Mouse (Mus musculus) forebrain, postnatal 0 days (tissue): ENCODE data around the gene AL731706.1. TPM values are rescaled to one million over a fixed set of nuclear protein-coding genes. Genes with fewer than 3 reads are reported as not detected.
A peak's percentile ranks its signal among the peaks of the same experiment; 100 is the strongest.

Experiments used
- ATAC-seq: fragments of 200-750 bp; cut with Nextera tagmentation; 2 replicates; pipeline ENCODE4 v1.8.0; 2017; ENCODE audit warnings: mild to moderate bottlenecking, moderate library complexity
- DNase-seq: peaks from one replicate; pipeline ENCODE4 v3.0.0-alpha.2; 2015
- H3K27ac ChIP-seq: fragments of 300-500 bp; sonication (generic); 2 replicates; pipeline ENCODE4 v1.5.1; 2014; ENCODE audit warnings: low read depth, mild to moderate bottlenecking, antibody characterized with exemption, low read length, moderate library complexity, mixed read lengths
- H3K27me3 ChIP-seq: fragments of 300-500 bp; sonication (generic); 2 replicates; pipeline ENCODE4 v1.6.1; 2014; ENCODE audit warnings: mild to moderate bottlenecking, low read length, mixed read lengths; ENCODE audit not compliant: insufficient read depth
- H3K36me3 ChIP-seq: fragments of 300-500 bp; sonication (generic); 2 replicates; pipeline ENCODE4 v1.6.1; 2014; ENCODE audit warnings: mild to moderate bottlenecking, moderate library complexity; ENCODE audit not compliant: insufficient read depth
- H3K4me1 ChIP-seq: fragments of 300-500 bp; sonication (generic); 2 replicates; pipeline ENCODE4 v1.6.1; 2014; ENCODE audit warnings: antibody characterized with exemption; ENCODE audit not compliant: insufficient read depth
- H3K4me2 ChIP-seq: fragments of 300-500 bp; sonication (generic); 2 replicates; pipeline ENCODE4 v1.6.1; 2014; ENCODE audit warnings: low read depth, mild to moderate bottlenecking, moderate library complexity
- H3K4me3 ChIP-seq: fragments of 300-500 bp; sonication (generic); 2 replicates; pipeline ENCODE4 v1.5.1; 2014; ENCODE audit warnings: low read depth, low read length, mixed read lengths
- H3K9ac ChIP-seq: fragments of 300-500 bp; sonication (generic); 2 replicates; pipeline ENCODE4 v1.6.1; 2014; ENCODE audit warnings: mild to moderate bottlenecking
- H3K9me3 ChIP-seq: fragments of 300-500 bp; sonication (generic); 2 replicates; pipeline ENCODE4 v1.6.1; 2016; ENCODE audit warnings: low read length
- CTCF ChIP-seq: sonication (generic); IDR thresholded peaks from 2 replicates; pipeline ENCODE4 v1.5.1; 2016; ENCODE audit warnings: antibody characterized with exemption, control low read depth, low read depth
- WGBS: fragments of 180-500 bp; shearing (Covaris S2); extraction: QIAGEN DNeasy Blood & Tissue Kit; methylation state at CpG from one replicate; pipeline ENCODE4 v1.1.7; 2014; 5-methylcytosine and 5-hydroxymethylcytosine counted together
- polyA plus RNA-seq: library from polyadenylated mRNA; unstranded; fragments of >200 nt; fragmentation: Nextera tagmentation; extraction: Ambion mirVana; gene quantifications from 2 replicates; pipeline ENCODE4 v1.2.1, GENCODE M21; 2015
- total RNA-seq: library from RNA; depleted of rRNA; stranded (reverse); fragments of >200 nt; gene quantifications from 2 replicates; pipeline ENCODE4 v1.2.3, GENCODE M21; 2014; rRNA removed

AL731706.1 gene
- 4.0 and 12.3 TPM in 2 replicates for total RNA-seq
- polyA plus RNA-seq = 17.6 and 19.3 TPM in 2 replicates

DNA sequence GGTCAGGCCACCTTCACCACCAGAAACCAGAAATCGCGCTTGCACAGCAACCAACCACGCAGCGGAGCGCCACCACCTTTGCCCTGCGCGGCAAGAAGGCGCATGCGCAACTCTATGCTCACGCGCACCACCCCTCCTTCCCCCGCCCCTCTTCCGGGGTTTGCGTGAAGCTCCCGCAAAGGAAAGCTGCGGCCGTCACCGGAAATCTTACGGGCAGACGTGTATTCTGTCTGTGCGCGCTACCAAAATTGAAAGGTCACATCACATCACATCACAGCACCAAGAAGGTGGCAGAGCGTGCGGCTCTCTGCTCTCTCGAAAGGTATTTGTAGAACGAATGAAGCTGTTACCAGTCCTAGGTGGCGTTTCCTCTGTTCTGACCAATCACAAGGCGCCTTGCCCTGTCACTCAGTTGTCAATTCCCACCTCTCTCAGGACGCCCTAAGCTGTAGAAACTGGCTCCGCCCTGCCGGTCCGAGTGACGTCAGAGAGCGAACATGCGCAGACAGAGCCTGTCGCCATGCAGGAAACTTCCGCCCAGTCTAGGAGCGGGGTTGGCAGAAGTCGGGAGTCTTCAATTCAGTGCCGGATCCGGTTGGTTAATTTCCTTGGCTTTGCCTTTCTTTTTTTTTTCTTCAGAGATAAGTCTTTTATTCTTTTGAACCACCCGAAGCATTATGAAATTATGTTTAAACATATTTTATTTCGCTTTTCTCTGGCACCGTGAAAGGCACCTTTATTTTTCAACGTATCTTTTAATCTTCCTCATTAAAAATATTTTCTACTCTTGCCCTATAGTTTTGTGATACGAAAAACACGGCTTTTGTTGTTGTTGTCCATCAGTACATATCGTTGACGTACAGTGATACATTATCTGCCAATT, at the start of gene AL731706.1, which contains the start of the genes Slx4ip and Mkks:
AL731706.1 (minus strand) TSS at position 322 of the 883 bp plus-strand sequence.
Slx4ip (plus strand) TSS at position 151 of the 883 bp plus-strand sequence.
Mkks (minus strand) TSS at position 322 of the 883 bp plus-strand sequence.
- H3K4me2 ChIP-seq = peak within 1 kb of the TSS; percentile 48
- peak within 1 kb of the TSS; percentile 77 for H3K4me3 ChIP-seq
- H3K9me3 ChIP-seq = no peaks in the 10 kb centered on the region
- 1% methylated on average over 49 of the region's 49 CpGs for WGBS
- peak; percentile 97 for ATAC-seq
- peaks cover 7% of the 10 kb centered on the region for H3K4me1 ChIP-seq
- peak; percentile 46 for TF ChIP-seq CTCF
- no peaks in the 10 kb centered on the region for H3K36me3 ChIP-seq
- peak; percentile 100 for DNase-seq
- no peaks in the 10 kb centered on the region for H3K27me3 ChIP-seq
- H3K9ac ChIP-seq = peak within 1 kb of the TSS; percentile 71
- peak within 1 kb of the TSS; percentile 96 for H3K27ac ChIP-seq

- H3K27me3 ChIP-seq = no peaks in the 10 kb centered on the region
- ATAC-seq (no peak), DNase-seq (no peak)
- H3K9me3 ChIP-seq = no peaks in the 10 kb centered on the region
- H3K9ac ChIP-seq = no peak overlapping the region
- no peaks in the 10 kb centered on the region for H3K36me3 ChIP-seq
- H3K27ac ChIP-seq = no peak overlapping the region
- H3K4me3 ChIP-seq = no peak overlapping the region
- no peak for TF ChIP-seq CTCF
- H3K4me2 ChIP-seq = no peak overlapping the region
- WGBS = 74% methylated on average over 1 of the region's 1 CpGs
- no peaks in the 10 kb centered on the region for H3K4me1 ChIP-seq
Measured at GRCm38 (mm10) chr2:136938249-136938648, 47.1 kb upstream of the AL731706.1 start.

GRCm38 (mm10) chr2:136936391-136937288, 45.5 kb upstream of the AL731706.1 start:
- DNase-seq = no peak
- no peak for TF ChIP-seq CTCF
- Histone ChIP-seq H3K9me3 (no peaks in the 10 kb centered on the region), H3K36me3 (no peaks in the 10 kb centered on the region), H3K9ac (no peak overlapping the region), H3K4me3 (no peak overlapping the region), H3K27me3 (no peaks in the 10 kb centered on the region), H3K4me2 (no peak overlapping the region), H3K4me1 (no peaks in the 10 kb centered on the region), H3K27ac (no peak overlapping the region)
- WGBS = 93% methylated on average over 4 of the region's 4 CpGs
- no peak for ATAC-seq

DNA sequence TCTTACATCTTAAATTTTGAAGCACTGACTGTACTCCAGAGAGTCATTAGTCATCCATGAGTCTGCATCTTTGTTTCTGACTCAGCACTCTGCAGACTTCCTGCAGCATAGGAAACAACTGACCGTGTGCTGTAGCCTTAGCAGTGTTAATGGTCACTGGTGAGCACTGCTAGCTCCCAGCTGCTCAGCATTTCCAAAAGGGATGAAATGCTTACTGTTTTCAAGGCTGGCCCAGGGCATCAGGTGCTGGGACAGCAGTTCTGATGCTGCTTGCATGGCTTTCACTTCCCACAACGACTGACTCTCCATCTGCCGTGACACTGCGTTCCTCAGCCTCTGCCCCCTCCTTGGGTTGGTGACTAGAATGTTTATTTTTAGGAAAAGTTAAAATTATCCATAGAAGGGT, 29.8 kb upstream of the AL731706.1 start:
- ATAC-seq (peak; percentile 29; the same call in 1 of the 2 replicates), DNase-seq (no peak)
- Histone ChIP-seq H3K27me3 (no peaks in the 10 kb centered on the region), H3K4me1 (no peaks in the 10 kb centered on the region), H3K4me3 (no peak overlapping the region), H3K9ac (no peak overlapping the region), H3K4me2 (no peak overlapping the region), H3K36me3 (no peaks in the 10 kb centered on the region), H3K27ac (no peak overlapping the region), H3K9me3 (no peaks in the 10 kb centered on the region)
- WGBS = 70% methylated on average over 4 of the region's 4 CpGs
- no peak for TF ChIP-seq CTCF

- H3K4me3 ChIP-seq = no peak overlapping the region
- ATAC-seq (no peak), DNase-seq (no peak)
- H3K4me2 ChIP-seq = no peak overlapping the region
- no peaks in the 10 kb centered on the region for H3K27me3 ChIP-seq
- no peaks in the 10 kb centered on the region for H3K9me3 ChIP-seq
- 89% methylated on average over 3 of the region's 3 CpGs for WGBS
- H3K4me1 ChIP-seq = no peaks in the 10 kb centered on the region
- H3K27ac ChIP-seq = no peak overlapping the region
- TF ChIP-seq CTCF = no peak
- no peaks in the 10 kb centered on the region for H3K36me3 ChIP-seq
- H3K9ac ChIP-seq = no peak overlapping the region
Measured at GRCm38 (mm10) chr2:136920257-136920993, 29.2 kb upstream of the AL731706.1 start.

GRCm38 (mm10) chr2:136919433-136919832, 28.2 kb upstream of the AL731706.1 start:
- Histone ChIP-seq H3K27ac (no peak overlapping the region), H3K9ac (no peak overlapping the region), H3K27me3 (no peaks in the 10 kb centered on the region), H3K36me3 (no peaks in the 10 kb centered on the region), H3K4me2 (no peak overlapping the region), H3K4me3 (no peak overlapping the region), H3K9me3 (no peaks in the 10 kb centered on the region), H3K4me1 (no peaks in the 10 kb centered on the region)
- TF ChIP-seq CTCF = no peak
- WGBS = 100% methylated on average over 1 of the region's 1 CpGs
- DNase-seq = no peak
- no peak for ATAC-seq
